Mouse (Mus musculus) cortical plate, adult 2 months (tissue): ENCODE data around the gene Prkag1.
A peak's percentile ranks its signal among the peaks of the same experiment; 100 is the strongest.

Experiments
- CTCF ChIP-seq: fragments of 200-500 bp; IDR thresholded peaks from 2 replicates; pipeline ENCODE4 v1.5.1; 2011; ENCODE audit warnings: mild to moderate bottlenecking, control low read depth, low read length; ENCODE audit not compliant: insufficient read depth; ENCODE audit errors: extremely low read depth
- POLR2A ChIP-seq: fragments of 200-500 bp; IDR thresholded peaks from 2 replicates; pipeline ENCODE4 v1.6.1; 2011; ENCODE audit warnings: mild to moderate bottlenecking, low read length, control low read depth; ENCODE audit not compliant: insufficient read depth; ENCODE audit errors: extremely low read depth

- no peak for TF ChIP-seq POLR2A
- TF ChIP-seq CTCF: 0 out of 2 replicates have a peak, but pooled peaks have one; percentile 1
Measured at GRCm38 (mm10) chr15:98781166-98781565, 50.2 kb downstream of the Prkag1 start.
